In genomic region chr17:85198781-85199180, GRCm38 (mm10) we compare ENCODE assay signal across 22 mouse cellular contexts.
"Had no signal": no experiment of that assay in that cellular context is flagged by ENCODE, and none has a peak within 500 bp of the region (broad histone marks: within the 10 kb centered on the region; RNA-seq: fewer than 3 reads in every experiment).

No protein-coding gene starts in this region.

- DNase-seq: layer of hippocampus, postnatal 36 days; lung, adult 18-20 months; lung, postnatal 10 days; lung, postnatal 36 days; right cerebral cortex, adult 18-20 months; right cerebral cortex, postnatal 14 days; right cerebral cortex, postnatal 4 days; thymus, adult 18-20 months; thymus, postnatal 36 days had no signal

- H3K27ac ChIP-seq: hindbrain, postnatal 0 days; left cerebral cortex, adult 2 months; liver, embryonic 15.5 days; lung, embryonic 15.5 days; midbrain, embryonic 10.5 days; midbrain, embryonic 13.5 days; neural tube, embryonic 13.5 days; stomach, postnatal 0 days had no signal

- H3K9me3 ChIP-seq: liver, embryonic 15.5 days; lung, embryonic 15.5 days; midbrain, embryonic 10.5 days; midbrain, embryonic 13.5 days; neural tube, embryonic 13.5 days had no signal

- H3K9ac ChIP-seq: liver, embryonic 15.5 days; lung, embryonic 15.5 days; midbrain, embryonic 13.5 days; neural tube, embryonic 13.5 days had no signal

- H3K36me3 ChIP-seq: liver, embryonic 15.5 days; lung, embryonic 15.5 days; midbrain, embryonic 10.5 days; midbrain, embryonic 13.5 days; neural tube, embryonic 13.5 days had no signal

- H3K4me3 ChIP-seq: left cerebral cortex, adult 2 months; liver, embryonic 15.5 days; lung, embryonic 15.5 days; megakaryocyte, embryonic 14.5 days; midbrain, embryonic 10.5 days; midbrain, embryonic 13.5 days; myocyte; neural tube, embryonic 13.5 days had no signal

- H3K27me3 ChIP-seq: liver, embryonic 15.5 days; lung, embryonic 15.5 days; megakaryocyte, embryonic 14.5 days; midbrain, embryonic 13.5 days; neural tube, embryonic 13.5 days had no signal

- H3K4me2 ChIP-seq: liver, embryonic 15.5 days; lung, embryonic 15.5 days; midbrain, embryonic 13.5 days; neural tube, embryonic 13.5 days had no signal

- ATAC-seq: hindbrain, postnatal 0 days; inflammation-experienced regulatory T-cells, adult 6 months; intestine, embryonic 16.5 days; midbrain, embryonic 13.5 days; midbrain, embryonic 16.5 days had no signal

- H3K4me1 ChIP-seq: liver, embryonic 15.5 days; lung, embryonic 15.5 days; megakaryocyte, embryonic 14.5 days; midbrain, embryonic 10.5 days; midbrain, embryonic 13.5 days; neural tube, embryonic 13.5 days had no signal
